Mouse (Mus musculus): ENCODE data around the gene Zfp609.
A peak's percentile ranks its signal among the peaks of the same experiment; 100 is the strongest.

Zfp609 gene

DNA sequence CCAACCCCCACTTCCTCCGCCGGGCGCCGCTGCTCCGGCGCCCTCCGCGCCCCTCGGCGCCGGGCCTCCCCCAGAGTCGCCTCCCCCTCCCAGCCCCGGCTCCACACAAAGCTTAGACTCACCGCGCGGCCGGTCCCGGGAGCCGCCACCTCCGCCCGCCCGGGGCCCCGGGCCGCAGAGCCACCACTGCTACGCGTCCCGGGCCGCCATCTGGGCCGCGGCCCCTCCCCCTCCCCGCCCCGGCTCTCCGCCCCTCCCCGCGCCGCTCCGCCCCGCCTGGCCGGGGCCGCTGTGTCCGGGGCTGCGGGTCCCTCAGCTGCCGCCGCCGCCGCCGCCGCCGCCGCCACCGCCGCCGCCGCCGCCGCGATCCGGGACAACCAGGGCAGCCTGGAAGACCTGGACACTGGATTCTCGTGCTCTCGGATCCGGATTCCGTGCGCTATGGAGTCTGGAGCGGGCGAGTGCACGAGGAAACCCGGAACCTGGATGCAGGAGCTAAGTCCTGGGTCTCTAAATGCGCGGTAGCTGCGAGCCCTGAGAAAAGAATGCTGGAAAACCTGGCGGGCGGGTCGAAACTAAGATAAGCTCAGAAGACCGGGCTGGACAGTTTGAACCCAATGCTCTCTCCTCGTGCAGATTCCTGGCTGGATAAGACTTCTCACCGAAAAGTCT is at the start of gene Zfp609:
TSS of gene Zfp609 (minus strand) at position 221 of the 672 bp plus-strand sequence.
- peak; percentile 95 for DNase-seq

DNA sequence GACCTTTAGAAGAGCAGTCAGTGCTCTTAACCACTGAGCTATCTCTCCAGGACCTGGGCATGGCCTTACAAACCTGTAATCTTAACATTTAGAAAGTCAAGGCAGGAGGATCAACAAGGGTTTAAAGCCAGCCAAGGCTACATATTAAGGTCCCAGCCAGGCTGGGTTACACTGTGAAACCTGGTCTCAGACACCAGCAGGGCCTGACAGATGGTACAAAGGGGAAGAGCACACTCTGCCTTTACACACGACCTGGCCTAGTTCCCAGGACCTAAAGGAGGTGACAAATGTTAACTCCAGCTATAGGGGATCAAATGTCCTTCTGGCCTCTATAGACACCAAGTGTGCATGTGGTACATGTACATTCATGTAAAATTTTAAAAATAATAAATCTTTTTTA is 32.3 kb upstream of the Zfp609 start:
- no peak for DNase-seq

DNA sequence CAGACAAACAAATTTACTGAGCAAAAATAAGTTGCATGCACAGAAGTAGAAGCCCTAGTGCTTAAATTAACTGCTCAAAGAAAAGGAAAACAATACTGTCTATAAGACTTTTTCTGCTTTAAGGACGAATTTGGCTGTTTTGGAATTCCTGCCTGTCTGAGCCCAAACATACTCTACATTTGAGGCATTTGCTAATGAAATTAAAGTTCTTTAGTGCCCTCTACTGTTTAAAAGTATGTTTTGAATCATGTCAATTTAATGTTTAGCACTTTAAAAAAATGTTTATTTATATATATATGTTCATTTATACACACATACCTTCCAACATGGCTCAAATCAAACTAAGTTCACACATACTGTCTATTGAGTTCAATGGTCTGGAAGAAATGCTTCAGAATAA is 22.8 kb upstream of the Zfp609 start:
- no peak for DNase-seq

DNA sequence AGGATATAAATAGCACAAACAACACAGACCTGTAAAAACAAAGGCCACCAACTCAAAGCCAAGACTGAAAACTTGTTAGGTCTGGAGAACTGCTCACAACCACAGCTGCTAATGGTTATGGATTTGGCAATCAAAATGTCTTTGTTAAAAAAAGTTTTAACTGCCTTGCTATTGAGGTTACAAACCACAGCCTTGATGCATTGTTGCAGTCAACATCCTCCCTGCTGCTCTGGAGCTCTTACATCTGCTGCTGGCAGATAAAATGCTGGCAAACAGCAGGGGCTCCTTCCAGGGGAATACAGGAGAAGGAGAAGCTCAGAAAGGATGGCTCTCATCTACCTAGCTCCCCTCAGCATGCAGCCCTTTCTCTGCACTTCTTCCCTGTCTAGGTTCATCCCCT is 20.8 kb upstream of the Zfp609 start:
- DNase-seq, result no peak

DNA sequence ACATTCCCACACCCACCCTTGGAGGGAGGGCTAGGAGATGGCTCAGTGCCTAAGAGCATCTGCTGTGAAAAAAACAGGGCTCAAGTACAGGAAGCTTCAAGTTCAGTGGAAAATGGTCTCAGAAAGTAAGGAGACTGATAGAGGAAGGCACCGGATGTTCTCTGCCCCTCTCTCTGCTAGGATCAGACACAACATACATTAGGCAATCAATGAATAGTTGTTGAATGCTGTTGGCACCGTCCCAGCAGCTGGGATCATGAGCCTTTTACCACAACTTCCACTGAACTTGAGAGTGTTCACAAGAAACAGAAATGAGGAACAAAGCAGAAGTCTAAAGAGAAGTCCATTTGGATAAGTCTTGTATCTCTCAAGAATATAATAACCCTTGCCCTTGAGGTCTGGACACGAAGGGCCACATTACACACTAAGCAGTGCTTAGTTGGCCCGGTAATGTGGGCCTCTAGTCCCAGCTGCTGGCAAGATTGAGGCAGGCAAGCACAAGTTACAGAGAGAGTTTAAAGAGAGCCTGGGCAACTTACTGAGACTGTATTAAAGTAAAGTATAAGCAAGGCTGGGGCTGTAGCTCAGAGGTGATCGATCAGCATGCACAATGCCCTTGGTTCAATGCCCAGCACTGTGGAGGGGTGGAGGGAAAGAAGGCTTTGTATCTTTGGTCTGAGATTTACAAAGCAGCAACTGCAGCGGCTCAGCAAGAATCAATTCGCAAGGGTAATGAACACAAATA is 17.2 kb upstream of the Zfp609 start:
- DNase-seq, result peak; percentile 74

DNA sequence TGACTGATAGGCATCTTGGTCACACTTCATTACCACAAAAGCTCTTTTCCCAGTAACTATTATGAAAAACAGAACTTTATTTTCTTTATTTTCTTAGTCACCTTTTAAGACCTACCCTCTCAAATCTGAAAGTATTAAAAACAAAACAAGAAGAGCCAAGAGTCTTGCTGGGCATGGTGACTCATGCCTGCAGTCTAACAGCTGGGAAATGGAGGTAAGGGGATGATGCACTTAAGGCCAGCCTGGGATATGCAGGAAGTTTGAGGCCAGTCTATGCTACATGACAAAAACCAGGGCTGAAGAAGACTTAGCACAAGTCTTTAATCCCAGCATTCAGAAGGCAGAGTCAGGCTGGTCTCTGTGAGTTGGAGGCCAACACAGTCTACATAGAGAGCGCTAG is 12.5 kb upstream of the Zfp609 start:
- DNase-seq, result no peak

DNA sequence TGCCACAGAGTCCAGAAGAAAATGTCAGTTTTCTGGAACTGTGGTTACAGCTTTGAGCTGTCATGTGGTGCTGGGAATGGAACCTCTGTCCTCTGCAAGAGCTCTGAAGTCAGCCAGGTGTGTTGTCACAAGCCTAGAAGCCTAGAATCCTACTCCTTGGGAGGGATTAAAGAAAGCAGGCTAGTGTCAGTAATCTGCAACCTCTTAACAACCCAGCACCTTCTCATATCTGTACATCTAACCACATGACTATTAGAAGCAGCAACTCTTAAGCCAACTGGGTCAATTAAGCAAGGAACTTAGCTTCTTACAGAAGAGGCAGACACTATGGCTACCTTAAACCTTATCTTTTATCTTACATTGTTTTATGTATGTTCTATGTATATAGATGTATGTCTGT is 9.6 kb upstream of the Zfp609 start:
- DNase-seq, result no peak

DNA sequence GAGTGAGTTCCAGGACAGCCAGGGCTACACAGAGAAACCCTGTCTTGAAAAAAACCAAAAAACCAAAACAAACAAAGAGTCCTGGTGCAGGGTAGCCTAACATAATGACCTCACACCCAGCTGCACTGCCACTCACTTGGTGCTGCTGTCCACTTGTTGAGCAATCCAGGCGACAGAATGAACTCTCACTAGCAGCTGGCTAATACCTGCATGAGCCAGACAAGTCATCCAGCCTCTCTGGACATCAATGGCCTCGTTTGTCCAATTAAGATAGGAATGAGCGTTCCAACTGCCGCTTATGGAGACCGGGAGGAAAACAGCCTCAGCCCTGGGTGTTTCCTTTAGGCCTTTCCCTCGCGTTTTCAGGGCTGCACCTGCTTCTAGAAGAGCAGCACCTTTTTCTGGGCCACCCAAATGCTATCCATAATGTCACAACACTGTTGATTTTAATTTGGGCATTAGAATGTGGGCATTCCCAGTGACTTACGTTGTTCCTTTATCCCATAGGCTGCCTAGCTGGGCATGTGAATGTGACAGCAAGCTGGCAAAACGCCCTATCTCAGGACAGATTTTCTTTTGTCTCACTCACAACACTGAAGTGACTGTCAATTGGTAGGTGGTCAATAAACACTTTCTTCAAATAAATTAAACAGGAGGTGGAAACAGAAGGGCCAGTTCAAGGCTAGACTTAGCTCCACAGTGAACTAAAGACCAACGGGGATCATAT is 7.4 kb upstream of the Zfp609 start:
- DNase-seq, result no peak

DNA sequence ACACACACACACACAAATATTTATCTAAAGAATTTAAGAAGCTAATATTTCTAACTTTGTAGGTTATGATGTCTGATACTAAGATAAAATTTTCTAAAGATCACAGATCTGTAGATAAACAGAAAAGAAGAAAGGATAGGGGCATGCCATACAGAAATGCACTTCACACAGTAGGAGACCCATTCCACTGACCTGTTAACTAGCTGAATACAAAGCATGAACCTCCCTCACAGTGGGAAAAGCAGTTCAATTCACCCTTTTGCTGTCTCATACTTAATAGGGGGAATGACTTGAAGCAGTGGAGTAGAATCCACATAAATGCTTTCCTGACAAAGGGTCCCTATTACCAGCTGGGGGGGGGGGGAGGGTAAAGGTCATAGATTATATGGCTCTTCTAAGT is 6.3 kb upstream of the Zfp609 start:
- DNase-seq, result no peak

DNA sequence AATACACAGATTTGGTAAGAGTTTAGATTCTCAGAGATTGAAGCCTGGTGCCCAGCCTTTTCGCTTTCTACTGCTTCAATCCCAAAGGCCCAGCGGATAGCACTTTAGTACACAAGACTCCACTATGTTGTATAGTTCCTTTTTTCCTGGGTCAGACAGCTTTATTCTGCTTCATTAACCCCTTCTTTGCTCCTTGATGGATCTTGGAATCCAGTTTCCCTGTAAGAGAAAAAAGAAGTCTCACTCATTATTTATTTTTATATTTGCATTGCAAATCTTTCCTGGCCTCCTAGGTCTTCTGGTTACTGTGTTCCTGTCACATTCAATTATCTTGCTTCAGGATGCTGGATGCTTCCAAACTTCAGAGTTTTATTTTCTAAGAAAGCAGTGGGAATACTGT is 5.9 kb upstream of the Zfp609 start:
- DNase-seq, result no peak

DNA sequence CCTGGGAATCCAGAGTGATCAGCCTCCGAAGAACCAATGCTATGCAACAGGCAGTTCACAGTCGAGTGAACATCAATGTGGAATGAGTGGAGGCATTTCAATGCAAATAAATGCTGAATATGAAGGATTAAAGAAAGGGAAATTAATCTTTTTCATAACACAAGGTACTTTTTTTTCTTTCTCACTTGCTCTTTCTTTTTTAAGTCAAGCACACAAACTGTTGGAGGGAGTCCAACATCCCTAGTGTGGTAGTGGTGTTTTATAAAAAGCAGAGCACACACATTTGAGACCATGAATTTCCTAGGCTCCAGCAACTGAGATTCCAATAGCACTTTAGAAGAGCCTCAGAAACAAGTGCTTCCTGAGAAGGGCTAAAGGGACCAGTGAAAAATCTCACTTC is 4.7 kb upstream of the Zfp609 start:
- DNase-seq, result no peak

DNA sequence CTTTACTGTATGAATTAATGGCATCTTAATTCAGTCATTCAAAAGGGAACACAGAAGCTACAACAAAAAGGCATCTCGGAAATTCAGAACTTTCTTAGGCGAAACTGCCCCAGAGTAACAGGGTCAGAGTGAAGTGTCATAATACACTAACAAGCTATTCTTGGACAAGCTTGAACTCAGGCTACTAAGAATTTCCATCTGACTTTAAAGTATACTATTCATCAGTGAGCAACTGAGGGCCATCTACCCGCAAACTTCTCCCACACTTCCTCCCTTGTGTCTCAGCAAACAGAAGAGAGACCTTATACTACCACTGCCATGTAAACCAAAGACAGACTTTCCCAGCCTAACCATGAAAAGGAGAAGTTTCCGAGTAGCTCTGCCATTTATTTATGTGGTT is 3.8 kb upstream of the Zfp609 start:
- no peak for DNase-seq

DNA sequence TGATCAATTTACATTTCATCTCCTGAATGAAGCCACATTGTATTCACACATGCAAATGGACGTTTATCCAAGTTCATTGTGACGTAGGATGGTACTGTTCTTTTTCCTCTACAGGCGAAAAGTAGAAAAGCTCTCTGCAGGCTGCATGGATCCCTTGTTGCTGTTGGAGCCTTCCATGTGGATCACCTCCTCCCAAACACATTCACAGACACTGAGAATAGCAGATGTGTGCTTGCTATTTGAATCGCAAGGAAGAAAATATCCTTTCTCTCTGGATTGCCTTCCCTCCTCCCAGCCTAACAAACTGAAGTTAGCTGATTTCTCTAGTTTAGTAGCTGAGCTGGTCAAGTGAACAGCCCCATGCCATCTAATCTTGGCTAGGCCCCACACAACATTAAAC is 2.9 kb upstream of the Zfp609 start:
- DNase-seq, result no peak

DNA sequence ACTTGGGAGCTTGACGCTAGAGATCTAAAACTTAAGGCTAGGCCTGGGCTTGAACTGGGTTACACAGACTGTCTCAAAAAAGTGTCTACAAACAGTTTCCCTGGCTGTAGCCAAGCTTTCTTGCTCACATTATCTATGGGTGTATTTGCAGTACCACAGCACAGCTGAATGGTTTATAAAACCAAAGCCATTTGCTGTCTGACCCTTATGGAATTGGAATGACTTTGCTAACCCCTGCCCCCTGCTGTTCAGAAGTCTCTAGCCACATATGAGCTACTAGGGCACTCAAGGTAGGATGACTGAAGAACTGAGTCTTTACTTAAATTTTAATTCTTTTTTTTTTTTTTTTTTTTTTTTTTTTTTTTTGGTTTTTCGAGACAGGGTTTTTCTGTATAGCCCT is 2.0 kb upstream of the Zfp609 start:
- peak; percentile 88 for DNase-seq

DNA sequence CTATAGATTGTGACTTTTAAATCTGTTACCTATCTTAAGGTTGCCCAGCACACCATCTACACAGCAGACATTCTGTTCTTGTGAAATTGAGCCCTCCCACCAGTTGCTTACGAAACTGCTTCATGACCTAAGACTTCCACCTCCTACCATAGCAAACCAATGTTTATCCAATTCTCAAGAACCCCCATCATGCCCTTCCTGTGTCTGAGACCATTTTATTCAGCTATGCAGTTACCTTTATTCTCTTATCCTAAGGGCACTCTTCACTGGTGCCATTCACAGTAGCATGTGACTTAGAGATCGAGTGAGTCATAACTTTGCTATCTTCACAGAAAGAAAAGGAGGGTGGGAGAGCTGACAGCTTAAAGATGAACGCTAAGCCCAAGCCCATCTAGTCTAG is 1.1 kb upstream of the Zfp609 start:
- DNase-seq, result peak; percentile 76

DNA sequence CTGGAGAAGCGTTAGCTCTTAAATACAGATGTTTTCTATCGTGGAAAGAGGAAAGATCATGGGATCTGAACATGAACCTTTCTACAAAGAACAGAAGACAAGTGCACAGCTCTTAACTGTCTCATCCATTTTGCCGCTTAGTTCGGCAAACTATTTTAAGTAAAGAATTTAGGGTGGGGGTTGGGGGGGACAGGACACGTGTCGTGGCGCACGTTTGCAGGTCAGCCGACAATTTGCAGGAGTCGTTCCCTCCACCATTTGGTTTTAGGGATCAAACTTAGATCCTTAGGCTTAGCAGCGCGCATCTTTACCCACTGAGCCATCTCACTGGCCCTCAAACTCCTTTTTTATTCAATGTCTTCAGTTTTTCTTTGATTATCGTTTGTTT is 646 bp upstream of the Zfp609 start:
- DNase-seq, result no peak

DNA sequence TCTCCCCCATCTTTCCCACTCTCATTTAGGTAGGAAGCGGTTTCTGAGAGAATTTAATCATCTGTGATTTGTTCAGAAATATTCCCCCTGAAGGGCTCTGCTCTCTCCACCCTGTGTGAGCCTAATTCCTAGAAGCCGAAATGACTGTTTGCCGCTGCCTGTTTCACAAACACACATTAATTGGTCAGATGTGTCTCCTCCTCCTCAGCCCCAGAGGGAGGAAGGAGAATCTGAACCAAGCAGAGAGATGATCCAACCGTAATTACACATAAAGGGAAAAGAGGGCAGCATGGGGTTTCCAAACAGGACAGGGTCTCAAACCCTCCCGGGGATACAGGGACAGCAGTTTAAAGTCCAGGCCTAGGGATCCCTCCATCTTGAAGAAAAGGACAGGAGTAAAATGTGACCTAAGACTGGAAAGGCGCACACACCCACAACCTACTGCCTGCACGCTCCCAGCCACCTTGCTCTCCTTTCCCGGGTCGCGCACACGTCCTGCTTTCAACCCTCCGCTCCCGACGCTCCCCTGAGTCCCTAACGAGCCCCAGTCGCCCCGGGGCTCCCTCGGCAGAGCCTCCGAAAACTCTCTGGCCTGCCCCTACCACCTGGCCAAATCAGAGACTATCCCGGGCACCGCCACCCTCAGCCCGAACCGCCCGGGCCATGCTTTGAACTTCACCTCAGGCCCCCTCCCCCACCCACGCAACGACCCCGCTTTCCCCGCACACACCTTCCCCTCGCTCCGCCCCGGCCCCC is 598 bp downstream of the Zfp609 start:
- DNase-seq, result peak; percentile 63

DNA sequence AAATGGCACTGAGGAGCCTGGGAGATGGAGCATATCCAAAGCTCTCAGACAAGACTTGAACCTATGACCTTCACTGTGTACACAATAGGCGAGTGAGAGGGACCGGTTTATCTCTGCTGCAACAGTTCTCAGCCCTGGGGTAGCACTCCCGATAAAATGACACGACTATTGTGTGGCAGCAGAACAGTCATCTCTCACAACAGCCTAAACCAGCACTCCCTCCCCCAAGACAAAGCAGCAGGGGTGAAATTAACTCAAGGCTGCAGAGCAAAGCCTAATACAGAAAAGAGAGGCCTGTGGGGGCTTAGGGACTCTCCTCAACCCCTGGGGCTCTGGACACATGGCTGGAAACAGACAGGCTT is 1.2 kb downstream of the Zfp609 start:
- DNase-seq, result peak; percentile 36

DNA sequence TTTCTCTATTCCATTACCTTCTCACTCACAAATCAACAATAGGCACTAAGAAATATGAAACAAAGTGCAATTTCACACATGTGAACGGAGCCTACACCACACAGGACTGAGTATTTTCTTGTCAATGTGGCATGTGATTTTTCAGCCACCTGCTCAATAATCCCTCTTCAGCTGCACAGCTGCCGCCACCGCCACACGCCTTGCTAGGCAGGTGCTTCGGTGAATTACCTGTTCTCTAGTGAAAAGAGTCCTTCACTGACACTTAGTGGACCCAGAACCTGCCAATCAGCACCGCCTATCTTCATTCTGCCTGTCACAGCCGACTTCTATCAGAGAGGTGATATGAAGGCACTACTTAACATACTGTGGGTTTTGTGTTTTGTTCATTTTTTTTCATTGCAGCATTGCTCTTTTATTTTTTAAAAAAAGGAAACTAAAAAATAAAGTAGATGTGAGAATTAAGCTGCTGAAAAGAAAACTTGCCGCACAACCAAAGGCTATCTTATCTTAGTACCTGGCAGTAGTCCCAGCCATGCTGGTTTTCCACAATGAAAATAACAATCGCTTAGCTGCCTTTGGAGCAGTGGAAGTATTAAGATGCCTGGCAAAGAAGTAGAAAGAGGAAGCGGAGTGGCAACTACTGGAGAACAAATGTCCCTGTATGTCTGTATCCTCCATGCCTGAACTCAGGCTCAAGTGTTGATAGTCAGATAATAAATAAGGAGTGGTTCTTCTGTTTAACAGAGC is 3.5 kb downstream of the Zfp609 start:
- DNase-seq, result peak; percentile 52

DNA sequence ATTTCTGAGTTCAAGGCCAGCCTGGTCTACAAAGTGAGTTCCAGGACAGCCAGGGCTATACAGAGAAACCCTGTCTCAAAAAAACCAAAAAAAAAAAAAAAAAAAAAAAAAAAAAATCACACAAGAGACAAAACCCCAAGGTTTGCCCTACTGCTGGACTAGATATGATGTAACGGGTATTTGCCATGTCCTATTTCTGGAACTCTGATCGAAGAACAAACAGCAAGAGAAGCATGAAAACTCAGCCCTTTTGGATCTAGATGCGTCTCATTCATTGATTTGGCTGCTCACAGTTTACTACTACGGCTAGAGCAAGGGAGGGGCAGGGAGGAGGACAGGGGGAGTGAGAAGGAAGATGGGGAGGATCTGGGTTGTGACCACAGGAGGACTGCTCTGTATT is 5.4 kb downstream of the Zfp609 start:
- DNase-seq, result no peak

DNA sequence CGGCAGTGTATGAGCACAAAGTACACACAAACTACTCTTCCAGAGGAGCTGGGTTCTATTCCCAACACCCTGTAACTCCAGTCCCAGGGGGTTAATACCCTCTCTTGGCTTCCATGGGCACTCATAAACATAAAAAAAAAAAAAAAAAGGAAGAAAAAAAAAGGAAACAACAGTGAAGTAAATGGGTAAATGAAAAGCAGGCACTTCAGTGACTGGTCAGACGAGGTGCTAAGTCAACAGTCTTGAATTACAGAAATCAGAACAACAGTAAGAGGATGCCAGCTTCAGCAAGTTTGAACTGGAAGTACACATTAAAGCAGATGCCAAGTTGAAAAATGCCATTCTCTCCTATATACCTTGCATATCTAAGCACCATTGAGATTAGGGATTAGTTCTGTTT is 7.1 kb downstream of the Zfp609 start:
- peak; percentile 69 for DNase-seq

DNA sequence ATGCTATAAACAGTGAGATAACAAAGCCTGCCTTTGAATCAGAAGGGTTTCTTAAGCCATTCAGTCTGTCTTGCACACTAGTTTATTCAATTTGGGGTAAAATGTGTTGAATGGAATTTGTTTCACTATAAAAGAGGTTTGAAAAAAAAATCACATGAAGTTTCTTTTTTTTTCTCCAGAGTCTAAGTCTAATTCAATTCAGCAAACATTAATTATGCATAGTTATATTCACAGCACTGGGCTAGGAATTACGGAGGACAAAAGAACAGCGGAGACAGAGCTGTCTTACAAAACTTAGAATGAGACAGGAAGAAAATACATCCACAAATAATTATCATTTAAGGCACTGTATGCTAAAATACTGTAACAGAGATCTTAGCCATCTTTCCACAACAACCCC is 9.0 kb downstream of the Zfp609 start:
- no peak for DNase-seq

DNA sequence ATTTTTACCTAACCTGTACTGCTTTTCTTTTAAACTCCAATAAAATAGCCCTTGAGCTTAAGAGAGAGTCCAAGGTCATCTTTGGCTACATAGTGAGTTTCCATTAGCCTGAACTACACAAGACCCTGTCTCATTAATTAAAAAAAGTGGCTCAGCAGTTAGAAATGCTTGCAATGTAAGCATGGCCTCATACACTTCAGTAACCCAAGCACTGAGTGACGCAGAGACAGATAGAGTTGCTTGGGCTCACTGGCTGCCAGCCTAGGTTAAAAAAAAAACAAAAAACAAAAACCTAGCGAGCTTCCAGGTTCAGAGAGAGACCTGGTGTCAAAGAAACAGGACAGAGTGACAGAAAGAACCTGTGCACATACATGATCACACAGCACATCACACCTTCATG is 14.5 kb downstream of the Zfp609 start:
- DNase-seq, result no peak
